Mouse (Mus musculus) bone marrow, adult 2 months (tissue): ENCODE results near the gene Tgfbr2.

Source experiments
- CTCF ChIP-seq: fragments of 200-500 bp; IDR thresholded peaks from 2 replicates; pipeline ENCODE4 v1.5.1; 2011; ENCODE audit warnings: low read length, control low read depth; ENCODE audit not compliant: control insufficient read depth, insufficient read depth
- POLR2A ChIP-seq: fragments of 200-500 bp; IDR thresholded peaks from 2 replicates; pipeline ENCODE4 v1.6.1; 2011; ENCODE audit warnings: low read depth, mild to moderate bottlenecking, control low read depth, low read length, borderline replicate concordance; ENCODE audit not compliant: control insufficient read depth

DNA sequence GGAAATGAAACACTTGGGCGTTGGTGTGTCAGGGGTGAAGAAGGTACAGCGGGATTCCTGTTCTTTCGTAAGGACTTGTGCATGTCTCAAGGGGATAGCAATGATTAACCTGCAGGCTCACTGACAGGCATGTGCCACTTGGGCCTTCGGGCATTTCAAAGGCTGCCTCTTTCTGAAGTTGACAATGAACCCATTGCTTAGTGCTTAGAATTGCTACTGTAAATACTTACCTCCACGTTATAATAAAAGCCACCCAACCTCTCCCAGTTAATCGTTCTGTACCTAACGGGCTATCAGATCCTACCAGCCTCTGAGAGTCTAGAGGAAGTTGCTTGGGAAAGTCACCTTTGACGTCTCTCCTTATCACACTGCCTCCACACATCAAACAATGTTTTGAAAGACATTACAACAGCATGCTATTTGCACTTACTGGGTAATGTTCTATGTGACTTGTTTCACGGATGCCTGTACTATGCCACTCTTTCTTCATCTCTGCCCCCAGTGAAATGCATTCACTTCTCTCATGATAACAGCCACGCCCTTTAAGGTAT is 12.1 kb upstream of the Tgfbr2 start:
- TF ChIP-seq CTCF (no peak), POLR2A (no peak)
